12 mouse cellular contexts compared by ENCODE assay signal in genomic region chr3:122362719-122363118, GRCm38 (mm10).
DNase-seq lines count a peak whose midpoint lies in the region.
"Had no signal": no experiment of that assay in that cellular context is flagged by ENCODE, and none has a peak within 500 bp of the region (broad histone marks: within the 10 kb centered on the region; RNA-seq: fewer than 3 reads in every experiment).

No protein-coding gene starts in this region.

- peak; percentile 40 for DNase-seq in adrenal gland, adult 2 months
- no peak for DNase-seq in adrenal gland, postnatal 4 days (ENCODE audit: low spot score in 2 of 2)
- peak; percentile 11 to 20 for DNase-seq in heart, adult 9 months (ENCODE audit: low spot score in 2 of 2)
- no peak for DNase-seq in heart, postnatal 4 days
- peak; percentile 20 for DNase-seq in ovary, adult 18-20 months (ENCODE audit: low spot score)
- DNase-seq in ovary, postnatal 10 days (ENCODE audit: low spot score) = no peak
- DNase-seq in urinary bladder, postnatal 36 days (ENCODE audit: low spot score in 2 of 2) = peak; percentile 32 to 52
- no peak for DNase-seq in spleen, adult 12 weeks (ENCODE audit: low spot score)
- DNase-seq: cerebellum, adult 2 months; kidney, postnatal 10 days; layer of hippocampus, adult 9-11 months; right cerebral cortex, adult 18-20 months had no signal

Comparison
In these comparisons a context has a peak if more than half of its experiments do, and no peak if none do; other contexts are left out.
1. DNase-seq: peak in adrenal gland, adult 2 months (single experiment), heart, adult 9 months (2 of 2), ovary, adult 18-20 months (single experiment) and urinary bladder, postnatal 36 days (2 of 2); none in adrenal gland, postnatal 4 days (0 of 2), heart, postnatal 4 days (single experiment), ovary, postnatal 10 days (single experiment) and spleen, adult 12 weeks (single experiment).